Mouse (Mus musculus) adrenal gland, postnatal 36 days (tissue): ENCODE measurements at regions not wholly inside any gene's neighbourhood (a gene's known extent, or its start where the extent isn't known, plus 50 kb on each side); places are given as distances from the start of the nearest gene placed in this dataset.
A peak's percentile ranks its signal among the peaks of the same experiment; 100 is the strongest.

Experiments
- DNase-seq, 2 experiments: peaks; one replicate each; pipeline ENCODE4 v3.0.0; 2021; ENCODE audit warnings: mixed read lengths in 1 of 2

DNA sequence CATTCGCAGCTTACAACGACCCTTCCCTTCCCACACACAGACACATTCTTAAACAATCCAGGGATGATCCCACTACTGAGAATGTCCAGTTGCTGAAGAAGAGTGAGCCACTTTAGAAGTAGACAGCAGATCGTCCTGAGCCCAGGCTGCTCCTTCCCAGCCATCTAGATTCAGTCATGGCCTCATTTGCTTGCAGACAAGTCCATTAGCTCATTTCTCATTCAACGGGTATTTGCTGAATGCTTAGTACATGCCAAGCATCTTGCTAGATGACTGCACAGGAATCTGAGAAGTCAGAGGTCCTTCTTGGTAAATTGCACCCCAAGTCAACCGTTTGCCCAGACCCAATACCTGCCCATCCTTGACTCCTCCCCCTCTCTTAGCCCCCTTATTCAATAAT lies 57.8 kb downstream of the Ier5 start:
- DNase-seq, result no peak

DNA sequence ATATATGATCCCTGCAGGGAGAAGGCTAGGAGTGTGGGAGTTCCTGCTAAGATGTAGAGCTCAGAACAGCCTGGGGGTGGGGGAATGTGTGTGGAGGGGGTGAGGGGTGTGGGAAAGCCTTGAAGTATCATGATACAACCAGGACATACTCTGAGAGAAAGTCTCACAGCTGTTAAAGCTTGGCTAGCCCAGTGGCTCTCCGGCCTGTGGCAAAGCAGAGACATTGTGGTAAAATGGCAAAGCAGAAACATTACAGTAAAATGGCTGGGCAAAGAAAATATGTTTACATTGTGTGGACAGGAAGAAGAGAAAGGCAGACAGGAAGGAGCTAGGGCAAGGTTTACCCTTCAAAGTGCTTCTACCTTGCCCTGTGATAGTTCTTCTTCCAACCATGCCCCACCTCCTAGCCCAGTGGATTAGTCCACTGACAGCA lies 58.5 kb downstream of the Ier5 start:
- no peak for DNase-seq

DNA sequence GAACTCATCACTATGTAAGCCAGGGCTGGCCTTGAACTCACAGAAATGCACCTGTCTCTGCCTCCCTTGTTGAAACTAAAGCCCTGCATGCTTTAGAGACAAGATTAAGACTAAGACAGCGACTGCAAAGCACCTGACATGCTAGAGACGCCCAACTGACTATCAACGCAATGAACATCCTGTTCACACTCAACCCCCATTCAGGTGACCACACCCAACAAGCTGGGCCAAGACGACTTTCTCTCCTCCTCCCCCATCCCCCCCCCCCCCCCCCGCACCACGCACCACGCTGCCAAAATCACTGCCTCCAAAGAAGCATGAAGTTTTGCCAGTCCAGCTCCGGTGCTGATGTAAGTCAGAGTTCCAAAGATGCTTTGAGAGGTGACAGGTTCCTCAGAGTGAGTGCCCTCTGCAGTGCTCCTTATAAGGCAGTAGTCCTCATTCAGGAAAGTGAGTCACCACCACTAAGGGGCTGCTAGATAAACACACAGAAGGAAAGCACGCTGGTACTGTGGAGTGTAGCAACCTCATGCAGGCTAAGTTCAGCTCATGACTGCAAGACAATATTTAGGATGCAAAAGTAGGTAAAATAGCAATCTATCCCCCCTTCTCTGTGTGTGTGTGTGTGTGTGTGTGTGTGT lies 59.2 kb downstream of the Ier5 start:
- DNase-seq, result no peak

DNA sequence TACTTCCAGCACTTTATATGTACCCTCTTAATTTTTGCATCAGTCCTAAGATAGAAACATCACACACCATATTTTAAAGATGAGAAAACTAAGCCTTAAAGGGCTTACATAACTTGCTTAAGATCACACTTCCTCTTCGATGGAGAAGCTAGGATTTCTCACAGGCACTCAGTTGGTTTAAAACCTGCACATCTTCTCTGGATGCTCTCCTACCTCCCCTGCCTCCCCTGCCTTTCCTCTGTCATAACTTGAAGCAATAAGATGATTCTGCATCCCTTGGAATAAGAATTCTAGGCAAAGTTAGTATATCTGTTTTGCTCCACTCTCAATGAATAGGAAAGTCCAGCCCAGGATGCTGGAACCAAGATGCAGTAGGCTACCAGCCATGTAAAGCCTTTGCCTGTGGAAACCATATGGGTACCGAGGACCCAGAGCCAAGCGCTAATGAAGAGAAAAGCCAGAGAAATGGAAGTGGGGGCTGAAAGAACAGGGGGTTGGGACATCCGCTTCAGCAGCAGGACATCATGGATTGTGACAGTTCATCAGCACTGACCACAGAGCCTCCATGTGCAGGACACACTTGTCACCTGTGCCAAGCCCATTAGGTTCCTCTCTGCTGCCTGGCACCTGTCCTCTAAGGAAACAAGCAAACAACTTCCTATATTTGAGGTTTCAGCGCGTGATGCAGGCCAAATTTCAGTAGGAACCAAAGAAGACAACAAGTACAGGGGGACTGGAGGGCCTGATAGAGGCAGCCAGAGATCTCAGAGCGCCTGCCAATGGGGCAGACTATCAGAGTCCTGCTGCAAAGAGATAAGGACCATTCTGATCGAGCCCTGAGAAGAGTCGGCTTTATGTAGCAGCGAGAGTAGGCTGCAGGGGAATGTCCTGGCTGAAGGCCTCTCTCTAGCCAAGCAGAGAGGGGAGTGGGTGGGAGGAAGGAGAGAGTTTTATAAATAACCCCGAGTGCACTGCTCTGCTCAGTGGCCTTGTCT lies 60.5 kb downstream of the Ier5 start:
- no peak for DNase-seq

DNA sequence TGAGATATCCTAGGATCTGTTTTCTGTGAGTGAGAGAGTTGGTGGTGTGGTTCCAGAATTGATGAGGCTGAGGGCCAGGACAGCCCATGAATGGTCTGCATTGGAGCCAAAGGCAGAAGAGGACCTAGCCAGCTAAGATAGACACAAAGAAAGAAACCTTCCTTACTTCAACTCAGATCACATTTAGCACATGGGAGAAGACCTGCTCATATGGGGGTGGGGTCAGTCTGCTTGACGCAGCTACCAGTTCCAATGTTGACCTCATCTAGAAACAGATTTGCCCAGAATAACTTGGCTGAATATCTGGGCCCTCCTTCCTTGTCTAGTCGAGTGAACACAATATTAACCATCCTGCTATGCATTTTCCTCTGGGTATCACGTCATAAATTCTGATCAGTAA lies 62.0 kb downstream of the Ier5 start:
- no peak for DNase-seq

DNA sequence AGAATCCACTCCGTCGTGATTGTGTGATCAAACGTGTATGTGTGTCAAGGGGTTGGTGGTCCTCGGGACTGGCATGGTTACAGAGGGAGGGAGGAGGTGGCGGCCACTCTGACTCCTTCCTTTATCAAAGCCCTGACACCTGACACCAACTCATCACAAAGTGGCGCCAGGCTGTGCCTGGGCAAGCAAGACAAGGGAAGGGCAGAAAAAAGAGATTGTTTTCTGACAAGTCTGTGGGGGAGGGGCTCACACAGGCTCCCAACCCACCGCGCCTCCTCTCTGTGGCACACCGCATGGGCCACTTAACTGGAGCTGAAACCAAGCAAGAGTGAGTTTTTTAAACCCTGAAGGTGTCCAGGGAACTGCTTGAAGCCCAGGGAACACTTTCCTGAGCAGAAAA lies 68.5 kb downstream of the Ier5 start:
- DNase-seq, result no peak

DNA sequence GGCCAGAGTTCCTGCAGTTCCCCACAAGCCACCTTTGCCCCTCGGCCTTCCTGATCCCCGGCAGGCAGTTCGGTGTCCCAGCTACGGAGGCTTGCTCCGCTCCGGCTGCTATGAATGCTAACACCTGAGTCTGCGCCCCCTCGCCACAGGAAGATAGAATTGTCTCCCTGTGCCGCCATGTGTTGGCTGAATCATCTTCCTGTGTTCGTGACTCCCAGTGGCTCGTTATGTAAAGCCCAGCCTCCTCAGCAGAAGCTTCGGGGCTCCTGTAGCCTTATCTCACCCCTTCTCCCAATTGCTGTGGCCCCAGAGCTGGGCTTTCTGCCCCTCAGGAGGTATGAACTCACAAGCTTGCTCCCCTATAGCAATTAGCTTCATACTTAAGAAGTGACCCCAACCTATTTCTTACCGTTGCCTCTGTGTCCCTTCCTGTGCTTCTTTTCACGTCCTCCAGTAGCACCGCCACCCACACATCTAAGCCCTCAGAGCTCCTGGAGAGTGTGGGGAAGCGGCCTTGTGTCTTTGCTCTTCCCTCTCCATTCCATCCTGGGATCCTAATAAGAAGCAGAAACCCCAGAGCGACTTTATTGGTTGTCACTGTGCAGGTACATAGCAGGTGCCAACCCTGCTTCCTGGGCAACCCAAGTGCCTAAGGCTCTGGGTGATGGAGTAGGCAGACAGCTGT lies 70.1 kb downstream of the Ier5 start:
- no peak for DNase-seq

DNA sequence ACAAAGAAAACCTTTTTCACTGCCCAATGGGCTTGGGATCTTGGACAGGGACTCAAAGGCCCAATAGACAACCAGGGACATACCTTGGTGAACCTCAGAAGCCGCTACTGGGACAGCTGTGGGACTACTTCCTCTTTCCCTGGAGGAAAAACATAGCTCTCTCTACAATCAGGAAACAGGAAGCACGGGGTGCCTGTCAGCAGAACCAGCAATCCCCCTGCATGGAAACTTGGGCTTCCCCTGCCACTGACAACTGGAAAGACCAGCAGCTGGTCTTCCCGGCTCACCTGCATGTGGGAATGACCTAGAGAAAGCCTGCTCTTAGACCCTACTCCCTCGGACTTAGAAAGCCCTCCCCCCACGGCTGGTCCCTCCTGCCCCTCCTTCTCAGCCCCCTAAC lies 70.7 kb downstream of the Ier5 start:
- peak in 1 of 2 experiments; percentile 29 for DNase-seq

DNA sequence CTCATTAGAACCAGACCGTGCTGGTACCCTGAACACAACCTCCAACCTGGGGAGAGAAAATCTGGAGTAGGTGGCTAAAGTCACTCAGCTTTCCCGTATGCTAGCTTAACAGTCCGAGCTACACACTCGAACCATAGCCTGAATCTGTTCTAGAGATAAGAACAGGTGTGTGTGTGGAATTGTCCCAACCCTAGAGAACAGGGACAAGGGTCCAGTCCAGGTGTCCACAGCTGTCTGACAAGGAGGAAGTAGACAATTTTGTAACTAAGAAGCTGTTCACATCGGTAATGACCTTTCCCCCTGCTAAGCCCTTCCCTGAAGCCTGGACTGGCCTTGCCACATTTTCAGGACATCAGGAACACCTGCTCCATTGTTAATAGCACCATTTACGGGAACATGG lies 71.3 kb downstream of the Ier5 start:
- no peak for DNase-seq

DNA sequence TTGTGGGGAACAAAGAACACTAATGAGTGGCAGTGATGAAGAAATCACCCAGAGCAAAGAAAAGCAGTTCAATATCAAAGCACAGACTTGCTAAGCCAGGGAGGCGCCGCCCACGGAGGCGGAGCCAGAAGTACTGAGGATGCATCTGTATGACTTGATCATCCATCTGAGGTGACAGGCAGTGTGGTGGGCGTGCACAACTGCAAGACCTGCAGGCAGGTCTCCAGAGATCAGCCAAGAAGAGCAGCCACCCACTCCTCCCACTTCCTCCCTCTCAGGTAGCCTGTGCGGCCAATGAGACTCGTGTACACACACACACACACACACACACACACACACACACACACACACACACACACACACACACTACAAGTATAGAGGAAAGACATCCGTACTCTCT lies 71.9 kb downstream of the Ier5 start:
- peak; percentile 25 to 61 for DNase-seq

DNA sequence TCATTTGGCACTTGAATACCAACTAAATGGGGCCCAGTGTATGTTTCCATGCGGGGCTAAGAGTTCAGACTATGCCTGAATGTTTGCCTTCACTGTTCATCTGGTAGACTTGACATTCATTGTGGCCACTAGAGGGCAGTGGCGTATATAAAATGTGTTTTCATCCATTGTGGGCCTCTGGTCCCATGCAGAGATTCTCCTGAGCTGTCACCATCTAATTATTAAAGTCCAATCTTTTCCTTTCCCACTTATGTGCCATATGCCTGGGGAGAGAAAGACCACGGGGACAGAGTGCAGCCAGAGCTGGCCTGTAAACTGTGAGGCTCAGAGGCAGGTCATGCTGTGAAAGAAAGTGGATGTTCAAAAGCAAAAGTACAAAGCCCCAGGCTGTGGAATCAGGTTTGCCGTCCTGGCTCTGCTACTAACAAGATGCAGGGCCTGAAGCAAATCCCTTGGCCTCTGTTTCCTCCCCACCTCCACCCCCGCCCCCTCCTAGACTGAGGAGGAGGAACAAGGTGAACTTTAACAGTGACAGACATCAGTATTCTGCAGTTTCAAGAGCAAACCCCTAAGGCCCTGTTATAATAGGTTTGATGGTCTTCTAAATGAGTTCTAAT lies 73.5 kb downstream of the Ier5 start:
- DNase-seq, result peak; percentile 68 to 81

DNA sequence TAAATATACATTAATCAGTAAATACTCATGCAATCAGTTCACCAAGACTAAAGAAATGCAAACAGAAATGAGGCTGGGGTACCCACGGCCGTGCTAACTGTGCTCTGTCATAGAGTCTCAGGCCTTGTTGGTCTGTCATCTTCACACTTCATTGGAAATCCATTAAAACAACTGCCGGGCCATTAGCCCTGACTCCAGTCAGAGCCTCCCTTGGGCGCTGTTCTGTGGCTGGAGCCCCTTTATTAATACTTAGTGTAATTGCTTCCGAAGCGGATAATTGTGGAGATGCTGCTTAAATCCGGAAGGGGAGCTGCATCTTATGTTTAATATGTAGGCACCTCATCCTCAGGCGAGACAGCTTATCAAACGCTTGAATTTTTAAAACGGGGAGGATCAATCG lies 76.1 kb downstream of the Ier5 start:
- no peak for DNase-seq

DNA sequence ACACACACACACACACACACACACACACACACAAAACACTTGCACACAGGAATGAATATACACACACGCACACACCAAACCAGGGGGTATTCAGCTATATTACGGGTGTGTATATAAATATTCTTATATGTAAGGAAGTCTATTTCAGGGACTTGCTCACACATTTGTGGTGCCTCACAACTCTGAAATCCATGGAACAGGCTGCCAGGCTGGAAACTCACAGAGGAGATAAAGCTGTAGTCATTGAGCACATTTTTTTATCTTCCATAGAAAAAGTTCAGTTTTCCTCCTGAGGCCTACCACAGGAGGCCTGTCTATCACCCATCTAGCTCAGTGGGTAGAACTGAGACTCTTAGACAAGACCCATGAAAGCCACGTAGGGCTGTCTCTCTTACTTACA lies 83.8 kb downstream of the Ier5 start:
- DNase-seq, result no peak

DNA sequence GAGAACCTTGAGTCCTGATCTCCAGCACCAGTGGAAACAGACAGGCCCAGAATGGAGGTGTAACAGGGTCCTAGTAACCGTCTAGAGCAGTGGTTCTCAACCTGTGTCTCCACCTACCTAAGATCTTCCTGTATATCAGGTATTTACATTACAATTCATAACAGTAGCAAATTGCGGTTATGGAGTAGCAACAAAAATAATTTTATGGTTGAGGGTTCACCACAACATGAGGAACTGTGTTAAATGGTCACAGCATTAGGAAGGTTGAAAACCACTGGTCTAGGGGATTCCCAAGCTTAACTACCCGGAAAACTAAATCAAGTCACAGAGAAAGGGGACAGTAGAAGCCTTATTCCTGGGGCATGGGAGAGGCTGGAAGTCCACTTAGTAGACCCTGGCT lies 84.5 kb downstream of the Ier5 start:
- no peak for DNase-seq

DNA sequence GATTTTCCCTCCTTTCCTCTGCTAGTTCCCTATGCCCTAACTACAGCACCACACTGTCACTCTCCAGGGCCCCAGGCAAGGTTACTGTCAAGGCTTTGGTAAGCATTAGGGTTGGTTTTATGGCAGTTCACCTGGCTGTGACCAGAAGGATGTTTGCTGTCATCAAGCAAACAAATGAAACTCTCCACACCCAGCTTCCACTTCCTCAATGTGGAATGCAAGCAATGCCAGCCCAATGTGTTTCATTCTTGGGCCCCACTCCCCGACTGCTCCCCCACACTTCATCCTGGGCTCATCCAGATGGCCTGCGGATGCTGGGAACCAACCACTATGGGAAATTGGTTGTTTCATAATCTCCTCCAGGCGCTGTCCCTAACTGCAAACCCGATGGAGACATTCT lies 85.7 kb downstream of the Ier5 start:
- no peak for DNase-seq

DNA sequence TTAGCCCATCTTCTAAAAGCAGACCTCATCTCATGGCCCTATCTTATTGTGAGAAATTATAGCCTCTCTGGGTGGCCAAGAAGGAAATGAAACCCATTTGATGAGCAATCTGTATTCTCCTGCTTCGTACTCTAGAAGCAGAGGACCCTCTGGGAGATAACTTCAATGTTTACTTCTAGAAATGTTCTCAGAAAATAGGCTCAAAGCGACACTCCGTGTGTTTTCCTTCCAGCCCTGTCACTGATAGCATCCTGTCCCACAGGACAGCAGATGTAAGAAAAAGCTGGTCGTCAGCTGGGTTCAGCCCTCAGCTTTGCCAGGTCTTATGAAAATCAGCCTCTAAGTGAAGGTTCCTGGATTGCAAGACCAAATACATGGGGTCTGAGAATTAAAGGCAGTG lies 86.1 kb downstream of the Ier5 start:
- DNase-seq, result no peak

DNA sequence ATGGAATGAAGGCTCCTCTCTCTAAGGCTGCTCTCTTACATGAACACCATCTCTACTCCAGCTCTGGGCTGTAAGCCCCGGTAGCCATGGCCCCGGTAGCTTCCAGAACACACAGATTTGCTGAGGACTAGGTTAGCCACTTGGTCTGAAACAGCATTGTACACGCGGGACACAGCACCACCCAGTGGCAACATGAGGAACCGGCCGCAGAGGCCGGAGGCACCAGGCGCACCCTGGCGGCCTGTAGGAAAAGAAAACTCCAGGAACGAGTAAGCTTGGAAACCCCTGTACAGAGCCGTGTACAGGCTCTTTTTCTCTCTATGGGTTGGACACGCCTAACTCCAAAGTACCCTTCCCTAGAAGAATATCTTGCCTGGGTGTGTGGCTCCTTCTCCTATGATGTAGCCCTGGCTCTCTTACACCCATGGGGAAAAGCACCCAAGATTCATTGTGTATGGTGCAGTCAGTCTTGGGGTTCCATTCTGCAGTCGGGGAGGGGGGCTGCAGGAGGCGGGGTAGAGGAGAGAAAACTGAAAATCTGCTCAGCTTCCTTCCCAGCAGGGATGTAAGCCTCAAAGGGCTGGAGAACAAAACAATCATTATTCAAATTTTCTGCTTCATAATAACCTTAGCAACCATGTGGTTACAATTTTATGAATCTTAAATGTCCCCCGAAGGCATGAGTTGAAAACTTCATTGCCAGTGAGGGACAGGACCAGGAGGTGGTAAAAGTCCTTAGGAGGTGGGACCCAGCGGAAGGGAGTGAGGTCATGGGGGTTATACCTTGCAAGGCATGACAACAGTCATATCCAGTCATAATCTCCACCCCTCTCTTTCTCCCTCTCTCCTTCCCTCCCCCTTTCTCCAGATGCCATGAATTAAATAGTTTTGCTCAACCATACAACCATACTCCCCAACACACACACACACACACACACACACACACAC lies 92.6 kb downstream of the Ier5 start:
- DNase-seq, result peak; percentile 87

DNA sequence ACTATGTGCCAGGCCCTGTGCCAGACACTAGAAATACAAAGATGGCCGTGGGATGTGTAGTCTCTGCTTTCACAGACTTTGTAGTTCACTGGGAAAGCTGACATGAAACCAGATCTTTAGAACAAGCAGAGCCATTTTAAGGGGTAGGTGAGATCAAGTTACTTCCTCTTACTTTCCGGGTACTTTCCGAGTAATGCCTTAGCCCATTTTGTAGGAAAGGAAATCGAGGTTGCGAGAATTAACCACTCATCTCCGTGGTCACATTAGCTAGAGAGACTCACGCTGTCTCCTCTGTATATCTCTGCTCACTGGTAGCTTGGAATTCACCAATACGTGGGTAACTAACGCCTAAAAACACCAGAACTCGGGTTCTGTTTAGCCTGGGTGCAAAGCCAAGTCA lies 93.3 kb downstream of the Ier5 start:
- DNase-seq, result no peak

DNA sequence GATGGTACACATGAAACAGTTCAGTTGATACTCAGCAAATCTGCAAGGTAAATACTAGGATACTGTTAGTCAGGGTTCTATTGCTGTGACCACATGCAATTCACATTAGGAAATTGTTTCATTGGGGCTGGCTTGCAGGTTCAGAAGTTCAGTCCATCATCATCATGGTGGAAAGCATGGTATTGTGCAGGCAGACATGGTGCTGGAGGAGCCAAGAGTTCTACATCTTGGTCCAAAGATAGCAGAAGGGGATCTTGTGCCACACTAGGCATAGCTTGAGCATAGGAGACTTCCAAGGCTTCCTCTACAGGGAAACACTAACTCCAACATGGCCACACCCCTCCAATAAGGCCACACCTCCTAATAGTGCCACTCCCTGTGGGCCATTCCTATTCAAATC lies 99.1 kb downstream of the Ier5 start:
- no peak for DNase-seq

DNA sequence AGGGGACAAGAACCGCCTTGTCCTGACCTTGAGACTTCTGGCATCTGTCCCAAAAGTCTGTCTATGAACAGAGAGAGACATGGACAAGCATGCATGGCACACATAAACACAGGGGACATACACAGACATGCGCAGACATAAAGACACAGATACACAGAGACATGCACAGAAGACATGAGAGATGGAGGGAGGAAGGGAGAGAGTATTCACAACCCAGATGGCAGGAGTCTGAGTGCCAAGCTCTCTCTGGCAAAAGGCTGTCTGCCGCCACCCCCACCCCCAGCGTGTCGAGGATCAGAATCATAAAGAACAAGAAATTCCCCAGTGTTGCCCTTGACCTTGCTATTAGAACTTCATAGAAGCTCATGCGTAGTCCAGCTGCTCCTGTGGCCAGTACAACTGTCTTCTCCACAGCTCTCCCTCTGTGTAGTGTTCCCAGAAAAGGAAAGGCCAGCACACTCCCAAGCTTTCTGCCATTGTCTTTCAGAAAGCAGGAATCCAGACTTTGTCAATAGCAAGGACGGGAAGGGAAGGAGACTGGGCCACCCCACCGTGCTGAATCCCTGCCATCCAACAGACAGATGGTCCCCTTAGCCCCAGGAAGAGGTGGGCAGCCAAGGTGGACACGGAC lies 99.8 kb downstream of the Ier5 start:
- peak; percentile 11 to 53 for DNase-seq
